ENCODE assay signal across 8 mouse cellular contexts in genomic region chr15:82920895-82921515, GRCm38 (mm10).
DNase-seq lines count a peak whose midpoint lies in the region; ATAC-seq lines count a peak whose summit lies in the region.

No protein-coding gene starts in this region.

- H3K36me3 ChIP-seq in lung, embryonic 15.5 days, result no peaks in the 10 kb centered on the region

- H3K27me3 ChIP-seq in lung, embryonic 15.5 days, result no peaks in the 10 kb centered on the region

- H3K4me1 ChIP-seq in lung, embryonic 15.5 days, result peaks cover 69% of the 10 kb centered on the region

- peak; percentile 35 for ATAC-seq in lung, embryonic 15.5 days (ENCODE audit: borderline replicate concordance, extremely low read depth, low FRiP score, low TSS enrichment)

- peak overlapping the region; percentile 42 for H3K4me2 ChIP-seq in lung, embryonic 15.5 days

- no peaks in the 10 kb centered on the region for H3K9me3 ChIP-seq in lung, embryonic 15.5 days

- peak overlapping the region; percentile 20 for H3K4me3 ChIP-seq in lung, embryonic 15.5 days

- no peak overlapping the region for H3K27ac ChIP-seq in lung, embryonic 15.5 days

- WGBS in lung, embryonic 15.5 days, result 9% methylated on average over 13 of the region's 13 CpGs

- no peak overlapping the region for H3K9ac ChIP-seq in lung, embryonic 15.5 days

- DNase-seq in MN1 (ENCODE audit: low spot score), result peak; percentile 59
- DNase-seq in embryo, embryonic 10 days (ENCODE audit: low spot score), result peak; percentile 85
- peak; percentile 55 for DNase-seq in heart, adult 8-10 months (ENCODE audit: low spot score)
- peak; percentile 69 for DNase-seq in kidney, adult 18-20 months
- DNase-seq in ovary, postnatal 10 days (ENCODE audit: low spot score), result peak; percentile 62
- DNase-seq in cerebellum, adult 18-20 months, result no peak
- no peak for DNase-seq in layer of hippocampus, adult 8-10 months (ENCODE audit: low spot score in 2 of 2)

Comparison
In these comparisons a context has a peak if more than half of its experiments do, and no peak if none do; other contexts are left out.
1. DNase-seq: peak in MN1 (single experiment), embryo, embryonic 10 days (single experiment), heart, adult 8-10 months (single experiment), kidney, adult 18-20 months (single experiment) and ovary, postnatal 10 days (single experiment); none in cerebellum, adult 18-20 months (0 of 2) and layer of hippocampus, adult 8-10 months (0 of 2).